Mouse (Mus musculus) midbrain, embryonic 12.5 days (tissue): ENCODE measurements around the gene Oas2. TPM values are rescaled to one million over a fixed set of nuclear protein-coding genes. Genes with fewer than 3 reads are reported as not detected.

Experiments used
- ATAC-seq: fragments of 200-750 bp; cut with Nextera tagmentation; 2 replicates; pipeline ENCODE4 v1.8.0; 2017; ENCODE audit warnings: low read depth, moderate TSS enrichment, moderate library complexity; ENCODE audit not compliant: low FRiP score
- H3K27ac ChIP-seq: fragments of 300-500 bp; sonication (generic); replicated peaks from 2 replicates; pipeline ENCODE4 v1.5.1; 2016; ENCODE audit warnings: mild to moderate bottlenecking
- H3K27me3 ChIP-seq: fragments of 300-500 bp; sonication (generic); 2 replicates; pipeline ENCODE4 v1.6.1; 2016; ENCODE audit warnings: mild to moderate bottlenecking
- H3K36me3 ChIP-seq: fragments of 300-500 bp; sonication (generic); 2 replicates; pipeline ENCODE4 v1.6.1; 2016
- H3K4me1 ChIP-seq: fragments of 300-500 bp; sonication (generic); 2 replicates; pipeline ENCODE4 v1.6.1; 2016
- H3K4me2 ChIP-seq: fragments of 300-500 bp; sonication (generic); replicated peaks from 2 replicates; pipeline ENCODE4 v1.6.1; 2016; ENCODE audit warnings: mild to moderate bottlenecking, moderate library complexity
- H3K4me3 ChIP-seq: fragments of 300-500 bp; sonication (generic); 2 replicates; pipeline ENCODE4 v1.5.1; 2016; ENCODE audit warnings: mild to moderate bottlenecking
- H3K9ac ChIP-seq: fragments of 300-500 bp; sonication (generic); replicated peaks from 2 replicates; pipeline ENCODE4 v1.6.1; 2016; ENCODE audit warnings: mild to moderate bottlenecking, moderate library complexity
- H3K9me3 ChIP-seq: fragments of 300-500 bp; sonication (generic); 2 replicates; pipeline ENCODE4 v1.6.1; 2016; ENCODE audit warnings: mild to moderate bottlenecking
- WGBS: fragments of 180-500 bp; shearing (Covaris S2); methylation state at CpG from one replicate; pipeline ENCODE4 v1.1.7; 2016; 5-methylcytosine and 5-hydroxymethylcytosine counted together
- polyA plus RNA-seq: library from polyadenylated mRNA; unstranded; fragments of >200 nt; fragmentation: Nextera tagmentation; extraction: Ambion mirVana; gene quantifications from 2 replicates; pipeline ENCODE4 v1.2.1, GENCODE M21; 2016

Gene Oas2
- polyA plus RNA-seq, 1 experiment from 2014 or later, result 0.34 TPM

DNA sequence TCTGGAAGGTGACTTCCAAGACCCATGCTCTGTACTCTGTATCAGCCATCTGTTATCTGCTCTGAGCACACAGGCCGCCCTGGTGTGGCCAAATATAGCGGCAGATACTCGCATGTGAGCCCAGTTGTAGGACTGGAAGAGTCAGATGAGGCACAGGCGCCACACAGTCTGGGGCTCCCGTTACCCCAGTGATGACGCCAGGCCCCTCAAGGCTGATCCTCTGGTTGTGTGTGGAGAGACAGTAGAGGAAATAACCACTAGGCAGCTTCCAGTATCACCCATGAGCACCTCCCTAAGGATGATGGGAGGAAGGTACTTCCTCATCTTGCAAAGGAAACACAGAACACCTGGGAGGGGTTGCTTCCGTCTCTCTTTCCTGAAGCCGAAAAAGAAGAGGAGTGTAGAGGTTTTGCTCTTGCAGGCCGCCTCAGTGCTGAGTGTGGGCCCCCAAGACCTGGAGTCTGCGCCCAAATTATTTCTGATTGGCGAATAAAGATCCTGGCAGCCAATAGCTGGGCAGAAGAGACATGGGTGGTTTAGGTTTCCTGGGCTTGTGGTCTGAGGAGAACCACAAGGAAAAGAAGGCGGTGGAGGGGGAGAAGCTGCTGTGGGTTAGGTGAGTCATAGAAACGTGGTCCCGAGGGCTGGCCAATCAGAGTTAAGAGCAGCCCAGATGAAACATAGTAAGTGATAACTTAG, 25.8 kb upstream of the Oas2 start:
- Histone ChIP-seq H3K36me3 (no peaks in the 10 kb centered on the region), H3K9ac (no peak overlapping the region), H3K4me1 (no peaks in the 10 kb centered on the region), H3K9me3 (no peaks in the 10 kb centered on the region), H3K4me3 (no peak overlapping the region), H3K27ac (no peak overlapping the region), H3K27me3 (no peaks in the 10 kb centered on the region), H3K4me2 (no peak overlapping the region)
- no peak for ATAC-seq
- WGBS, result 82% methylated on average over 14 of the region's 14 CpGs

DNA sequence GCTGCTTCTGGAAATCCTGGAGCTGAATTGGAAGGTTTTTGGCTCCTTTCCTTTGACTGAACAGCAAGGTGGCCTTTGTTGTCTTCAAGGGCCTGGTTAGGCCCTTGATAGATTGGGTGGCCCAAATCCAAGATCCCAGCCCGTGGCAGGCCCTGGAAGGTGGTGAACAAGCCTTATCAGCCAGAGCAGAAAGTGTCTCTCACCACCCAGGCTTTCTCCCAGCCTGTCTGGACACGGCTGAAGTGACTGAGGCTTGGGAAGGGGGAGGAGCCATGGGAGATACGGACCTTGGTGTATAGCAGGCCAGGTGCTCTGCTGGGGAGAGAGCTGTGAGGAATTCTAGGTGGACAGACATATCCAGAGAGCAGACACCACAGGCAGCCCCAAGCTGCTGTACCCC, 19.7 kb upstream of the Oas2 start:
- ATAC-seq, result no peak
- H3K4me1 ChIP-seq, result no peaks in the 10 kb centered on the region
- no peak overlapping the region for H3K4me2 ChIP-seq
- H3K4me3 ChIP-seq, result no peak overlapping the region
- WGBS, result 77% methylated on average over 3 of the region's 3 CpGs
- H3K27ac ChIP-seq, result no peak overlapping the region
- no peaks in the 10 kb centered on the region for H3K27me3 ChIP-seq
- H3K36me3 ChIP-seq, result no peaks in the 10 kb centered on the region
- no peaks in the 10 kb centered on the region for H3K9me3 ChIP-seq
- no peak overlapping the region for H3K9ac ChIP-seq

DNA sequence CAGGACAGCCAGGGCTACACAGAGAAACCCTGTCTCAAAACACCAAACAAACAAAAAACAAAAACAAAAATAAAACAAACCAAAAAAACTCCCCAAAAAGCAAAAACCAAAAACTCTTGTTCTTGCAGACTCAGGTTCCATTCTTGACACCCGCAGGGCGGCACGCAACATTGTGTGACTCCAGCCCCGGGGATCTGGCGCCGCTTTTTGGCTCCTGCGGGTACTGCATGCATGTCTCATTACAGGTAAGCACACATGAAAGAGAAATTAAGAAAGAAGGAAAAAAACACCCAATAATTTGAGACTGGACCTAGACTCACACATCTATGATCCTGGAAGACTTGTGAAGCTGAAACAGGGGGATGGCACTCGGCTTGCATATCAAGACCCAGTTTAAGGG, 15.4 kb upstream of the Oas2 start:
- Histone ChIP-seq H3K4me3 (no peak overlapping the region), H3K9ac (no peak overlapping the region), H3K36me3 (no peaks in the 10 kb centered on the region), H3K27ac (no peak overlapping the region), H3K4me2 (no peak overlapping the region), H3K4me1 (no peaks in the 10 kb centered on the region), H3K9me3 (no peaks in the 10 kb centered on the region), H3K27me3 (no peaks in the 10 kb centered on the region)
- WGBS, result 69% methylated on average over 8 of the region's 8 CpGs
- no peak for ATAC-seq

DNA sequence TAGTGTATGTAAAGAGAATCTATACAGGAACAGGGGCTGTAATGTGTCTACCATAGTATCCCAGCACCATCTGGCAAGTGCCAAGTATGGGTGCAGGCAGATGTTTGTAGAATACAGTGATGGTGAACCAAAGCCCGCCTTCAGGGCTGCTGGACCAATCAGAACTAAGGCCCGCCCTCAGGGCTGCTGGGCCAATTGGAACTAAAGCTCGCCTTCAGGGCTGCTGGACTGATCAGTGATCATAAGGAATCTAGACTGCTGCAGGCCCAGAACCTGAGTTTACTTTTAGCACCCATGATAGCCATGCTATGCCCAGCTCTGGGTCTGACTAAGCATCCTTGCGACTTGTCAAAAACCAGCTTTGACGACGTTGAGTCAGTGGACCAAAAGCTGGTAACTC, 12.2 kb upstream of the Oas2 start:
- Histone ChIP-seq H3K27ac (no peak overlapping the region), H3K36me3 (no peaks in the 10 kb centered on the region), H3K9me3 (no peaks in the 10 kb centered on the region), H3K27me3 (0 out of 2 replicates have a peak, but pooled peaks cover 3% of the 10 kb centered on the region), H3K4me3 (no peak overlapping the region), H3K4me2 (peak overlapping the region; percentile 21), H3K4me1 (no peaks in the 10 kb centered on the region), H3K9ac (no peak overlapping the region)
- no peak for ATAC-seq
- WGBS, result 29% methylated on average over 6 of the region's 6 CpGs

DNA sequence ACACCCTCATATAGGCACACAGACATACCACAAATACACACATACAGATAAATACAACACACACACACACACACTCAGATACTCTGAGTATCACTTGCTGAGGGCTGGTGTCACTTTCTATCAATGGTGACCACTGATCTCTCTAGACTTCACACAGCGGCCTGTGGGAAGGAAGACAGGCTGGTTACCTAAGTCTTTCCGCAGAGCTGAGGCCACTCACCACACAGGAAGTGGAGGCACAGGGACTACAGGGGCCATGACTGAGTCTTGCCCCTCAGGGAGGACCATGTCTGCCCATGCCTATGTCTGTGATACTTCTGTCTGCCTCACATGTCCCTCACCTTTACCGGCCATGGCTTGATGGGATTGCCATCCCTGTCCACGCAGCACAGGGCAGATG, 4.6 kb upstream of the Oas2 start:
- no peaks in the 10 kb centered on the region for H3K36me3 ChIP-seq
- WGBS, result 88% methylated on average over 4 of the region's 4 CpGs

DNA sequence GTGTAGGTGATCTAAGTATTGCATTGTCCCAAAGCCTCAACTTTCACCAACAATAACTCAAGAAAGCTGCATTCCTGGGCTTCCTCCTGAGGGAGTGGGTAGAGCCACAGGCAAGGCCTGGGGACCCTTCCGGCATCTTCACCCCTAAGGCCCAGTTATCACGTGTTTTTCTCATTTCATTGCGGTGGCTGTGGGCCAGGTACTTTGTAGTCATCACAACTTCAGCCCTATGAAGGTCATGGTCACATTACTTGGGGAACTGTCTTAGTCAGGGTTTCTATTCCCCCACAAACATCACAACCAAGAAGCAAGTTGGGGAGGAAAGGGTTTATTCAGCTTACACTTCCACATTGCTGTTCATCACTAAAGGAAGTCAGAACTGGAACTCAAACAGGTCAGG, 3.1 kb upstream of the Oas2 start:
- no peak for ATAC-seq
- Histone ChIP-seq H3K4me2 (no peak overlapping the region), H3K9ac (no peak overlapping the region), H3K4me1 (no peaks in the 10 kb centered on the region), H3K4me3 (no peak overlapping the region), H3K27me3 (no peaks in the 10 kb centered on the region), H3K9me3 (no peaks in the 10 kb centered on the region), H3K27ac (no peak overlapping the region), H3K36me3 (no peaks in the 10 kb centered on the region)
- 79% methylated on average over 3 of the region's 3 CpGs for WGBS

More for the DNA sequence above, 4.6 kb upstream of the Oas2 start:
- Histone ChIP-seq H3K4me3 (no peak overlapping the region), H3K27me3 (no peaks in the 10 kb centered on the region), H3K27ac (no peak overlapping the region), H3K9ac (no peak overlapping the region), H3K9me3 (no peaks in the 10 kb centered on the region), H3K4me1 (no peaks in the 10 kb centered on the region), H3K4me2 (no peak overlapping the region)
- no peak for ATAC-seq

DNA sequence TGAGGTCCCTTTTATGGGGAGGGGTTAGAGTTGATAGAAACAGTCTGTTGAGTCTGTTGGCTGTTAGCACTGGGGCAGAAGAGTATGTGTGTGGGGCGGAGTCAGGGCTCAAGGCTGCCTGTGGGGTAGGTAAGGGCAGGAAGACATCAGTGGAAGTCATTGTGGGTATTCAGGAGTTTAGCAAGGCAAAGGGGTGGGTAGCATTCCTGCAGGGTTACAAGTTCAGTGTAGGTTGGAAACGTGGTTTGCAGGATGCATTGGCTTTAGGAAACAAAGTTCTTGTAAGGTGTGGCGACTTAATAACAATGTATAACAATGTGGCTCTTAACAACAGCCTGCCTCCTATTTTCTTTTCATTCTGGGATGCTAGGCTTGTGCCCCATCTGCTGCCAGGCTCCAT, 1.6 kb upstream of the Oas2 start:
- Histone ChIP-seq H3K27ac (no peak overlapping the region), H3K4me2 (no peak overlapping the region), H3K9ac (no peak overlapping the region), H3K36me3 (no peaks in the 10 kb centered on the region), H3K4me3 (no peak overlapping the region), H3K27me3 (no peaks in the 10 kb centered on the region), H3K4me1 (no peaks in the 10 kb centered on the region), H3K9me3 (no peaks in the 10 kb centered on the region)
- 74% methylated on average over 3 of the region's 3 CpGs for WGBS
- ATAC-seq, result no peak

DNA sequence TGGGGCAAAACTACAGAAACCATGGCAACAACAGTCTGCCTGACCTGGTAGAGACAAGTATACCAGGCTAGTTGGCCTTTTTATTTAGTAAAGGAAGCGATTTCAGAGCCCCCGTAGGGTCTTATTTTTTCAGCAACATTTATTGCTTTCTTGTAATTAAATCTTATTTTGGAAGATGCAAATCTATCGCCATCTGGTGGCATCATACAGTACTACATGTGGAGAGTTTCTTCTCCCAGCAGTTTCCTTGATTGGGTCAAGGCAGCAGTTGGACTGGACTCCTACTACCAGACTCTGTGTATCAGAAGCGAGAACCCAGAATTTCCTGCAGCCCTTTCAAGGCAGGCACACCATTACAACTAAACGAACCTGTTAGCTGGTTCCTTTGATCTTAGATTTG, 3.2 kb downstream of the Oas2 start:
- no peaks in the 10 kb centered on the region for H3K9me3 ChIP-seq
- no peaks in the 10 kb centered on the region for H3K27me3 ChIP-seq
- H3K4me2 ChIP-seq, result no peak overlapping the region
- H3K9ac ChIP-seq, result no peak overlapping the region
- H3K27ac ChIP-seq, result no peak overlapping the region
- H3K4me1 ChIP-seq, result no peaks in the 10 kb centered on the region
- H3K36me3 ChIP-seq, result no peaks in the 10 kb centered on the region
- no peak for ATAC-seq
- no peak overlapping the region for H3K4me3 ChIP-seq
- 14% methylated on average over 5 of the region's 5 CpGs for WGBS

DNA sequence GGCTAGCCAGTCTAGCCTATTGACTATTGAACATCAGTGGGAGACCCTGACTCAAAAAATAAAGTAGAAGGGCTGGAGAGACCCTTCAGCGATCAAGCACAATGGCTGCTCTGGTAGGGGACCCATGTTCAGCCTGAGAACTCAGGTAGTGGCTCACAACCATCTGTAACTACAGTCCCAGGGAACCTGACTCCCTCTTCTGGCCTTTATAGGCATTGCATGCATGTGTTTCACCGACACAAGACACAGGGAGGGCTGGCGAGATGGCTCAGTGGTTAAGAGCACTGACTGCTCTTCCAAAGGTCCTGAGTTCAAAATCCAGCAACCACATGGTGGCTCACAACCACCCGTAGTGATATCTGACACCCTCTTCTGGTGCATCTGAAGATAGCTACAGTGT, 7.5 kb downstream of the Oas2 start:
- H3K27me3 ChIP-seq, result no peaks in the 10 kb centered on the region
- no peak overlapping the region for H3K27ac ChIP-seq
- H3K4me3 ChIP-seq, result no peak overlapping the region
- H3K9ac ChIP-seq, result no peak overlapping the region
- no peaks in the 10 kb centered on the region for H3K36me3 ChIP-seq
- no peaks in the 10 kb centered on the region for H3K4me1 ChIP-seq
- no peak overlapping the region for H3K4me2 ChIP-seq
- no peak for ATAC-seq
- 29% methylated on average over 4 of the region's 4 CpGs for WGBS
- H3K9me3 ChIP-seq, result no peaks in the 10 kb centered on the region

DNA sequence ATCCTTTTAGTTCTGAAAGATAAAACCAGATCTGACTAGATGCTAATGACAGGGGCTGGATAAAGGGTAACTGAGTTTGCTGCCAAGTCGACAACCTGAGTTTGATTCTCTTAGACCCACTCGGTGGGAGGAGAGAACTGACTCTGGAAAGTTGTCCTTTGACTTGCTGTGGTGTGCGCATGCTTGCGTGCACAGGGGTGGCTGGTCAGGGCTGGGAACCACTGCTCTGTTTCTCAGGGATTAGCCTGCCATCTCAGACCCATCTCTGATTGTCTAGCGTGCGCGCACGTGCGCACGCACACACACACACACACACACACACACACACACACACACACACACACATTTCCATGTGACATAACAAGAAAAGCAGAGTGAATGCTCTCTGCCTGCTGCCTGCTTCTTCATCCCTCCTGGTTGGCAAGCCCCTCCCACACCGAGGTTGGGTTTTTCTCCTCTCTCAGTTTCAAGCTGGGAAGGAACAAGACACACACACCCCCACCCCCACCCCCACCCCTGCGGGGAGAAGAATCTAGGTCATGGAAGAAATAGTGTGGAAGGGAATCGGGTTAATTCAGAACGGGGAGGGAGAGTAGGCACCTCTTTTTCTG, 15.2 kb downstream of the Oas2 start:
- H3K4me1 ChIP-seq, result peaks cover 4% of the 10 kb centered on the region; the same call in 1 of the 2 replicates
- 68% methylated on average over 14 of the region's 14 CpGs for WGBS
- no peaks in the 10 kb centered on the region for H3K9me3 ChIP-seq
- ATAC-seq, result no peak
- H3K36me3 ChIP-seq, result no peaks in the 10 kb centered on the region
- no peak overlapping the region for H3K27ac ChIP-seq
- no peaks in the 10 kb centered on the region for H3K27me3 ChIP-seq
- no peak overlapping the region for H3K4me3 ChIP-seq
- H3K9ac ChIP-seq, result no peak overlapping the region
- H3K4me2 ChIP-seq, result no peak overlapping the region

DNA sequence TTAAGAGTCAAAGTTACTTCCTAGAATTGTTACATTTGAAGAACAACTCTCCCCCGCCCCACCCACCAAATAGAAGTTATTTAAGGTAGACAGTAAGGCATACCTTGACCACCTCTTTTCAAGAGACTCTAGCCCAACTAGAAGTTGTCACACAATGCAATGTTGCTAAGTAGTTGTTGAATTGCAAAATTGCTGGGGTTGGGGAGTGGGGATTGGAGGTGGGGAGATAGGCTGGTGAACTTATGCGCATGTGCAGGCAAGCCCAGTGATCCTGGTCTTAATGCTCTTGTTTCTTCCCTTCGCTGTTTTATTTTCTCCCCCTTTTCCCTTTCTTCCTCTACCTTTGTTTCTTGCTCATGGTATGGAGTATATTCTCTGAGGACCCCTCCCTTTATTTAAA, 16.0 kb downstream of the Oas2 start:
- no peak overlapping the region for H3K4me2 ChIP-seq
- H3K9ac ChIP-seq, result no peak overlapping the region
- no peak for ATAC-seq
- WGBS, result 93% methylated on average over 3 of the region's 3 CpGs
- no peak overlapping the region for H3K4me3 ChIP-seq
- H3K36me3 ChIP-seq, result no peaks in the 10 kb centered on the region
- no peaks in the 10 kb centered on the region for H3K9me3 ChIP-seq
- peaks cover 4% of the 10 kb centered on the region; the same call in 1 of the 2 replicates for H3K4me1 ChIP-seq
- no peaks in the 10 kb centered on the region for H3K27me3 ChIP-seq
- no peak overlapping the region for H3K27ac ChIP-seq

DNA sequence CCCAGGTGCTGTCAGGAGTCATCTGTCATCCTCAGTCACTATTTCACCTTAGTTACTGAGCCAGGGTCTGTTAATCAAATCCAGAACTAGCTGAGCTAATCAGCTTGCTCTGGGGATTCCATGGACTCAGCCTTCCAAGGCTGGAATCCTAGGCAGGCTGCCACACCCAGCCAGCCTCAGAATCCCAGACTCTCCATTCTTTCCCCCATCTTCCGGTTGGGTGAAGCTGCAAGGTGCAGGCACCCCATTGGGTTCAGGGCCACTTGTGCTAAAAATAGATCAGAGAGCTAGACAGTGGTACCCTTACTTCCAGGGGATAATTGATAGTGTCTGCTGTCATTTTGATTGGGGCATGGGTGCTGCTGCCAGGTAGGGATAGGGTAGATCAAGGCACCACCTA, 16.9 kb downstream of the Oas2 start:
- no peak overlapping the region for H3K9ac ChIP-seq
- no peak overlapping the region for H3K27ac ChIP-seq
- no peaks in the 10 kb centered on the region for H3K36me3 ChIP-seq
- H3K4me1 ChIP-seq, result peaks cover 4% of the 10 kb centered on the region; the same call in 1 of the 2 replicates
- no peaks in the 10 kb centered on the region for H3K9me3 ChIP-seq
- no peak overlapping the region for H3K4me3 ChIP-seq
- no peaks in the 10 kb centered on the region for H3K27me3 ChIP-seq
- WGBS, result 66% methylated on average over 1 of the region's 1 CpGs
- no peak for ATAC-seq
- no peak overlapping the region for H3K4me2 ChIP-seq

DNA sequence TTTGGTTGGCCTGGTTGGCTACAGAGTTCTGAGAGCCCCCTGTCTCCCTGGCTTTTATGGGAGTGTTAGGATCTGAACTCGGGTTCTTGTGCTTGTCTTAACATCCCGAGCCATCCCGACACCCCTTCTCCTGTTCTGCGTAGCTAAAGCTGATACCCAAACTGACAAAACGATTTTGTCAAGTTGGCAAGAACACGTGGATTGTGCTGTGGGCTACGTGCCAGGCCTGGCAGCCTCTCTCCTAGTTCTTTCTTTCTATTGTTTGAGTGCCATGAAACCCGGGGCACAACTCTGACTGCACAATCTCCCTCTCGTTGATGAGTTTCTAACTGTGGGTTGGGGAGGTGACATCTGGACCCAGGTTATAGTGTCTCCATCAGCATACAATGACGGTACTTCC, 20.3 kb downstream of the Oas2 start:
- no peak for ATAC-seq
- H3K4me2 ChIP-seq, result no peak overlapping the region
- 0 out of 2 replicates have a peak, but pooled peaks cover 4% of the 10 kb centered on the region for H3K27me3 ChIP-seq
- H3K9me3 ChIP-seq, result no peaks in the 10 kb centered on the region
- 0 out of 2 replicates have a peak, but pooled peaks cover under 1% of the 10 kb centered on the region for H3K4me1 ChIP-seq
- H3K36me3 ChIP-seq, result no peaks in the 10 kb centered on the region
- H3K4me3 ChIP-seq, result no peak overlapping the region
- no peak overlapping the region for H3K9ac ChIP-seq
- no peak overlapping the region for H3K27ac ChIP-seq
- WGBS, result 85% methylated on average over 10 of the region's 10 CpGs
